Mouse (Mus musculus) embryo, embryonic 10 days (tissue): ENCODE measurements around the gene Wdpcp.

Source experiments
- DNase-seq: peaks from one replicate; pipeline ENCODE4 v3.0.0-alpha.2; 2015; ENCODE audit warnings: low spot score

Gene Wdpcp

GRCm38 (mm10) chr11:21569456-21570108 is 2.5 kb upstream of the Wdpcp start:
- DNase-seq: no peak

GRCm38 (mm10) chr11:21570109-21570474 is 1.9 kb upstream of the Wdpcp start:
- no peak for DNase-seq

- peak; percentile 21 for DNase-seq
Measured at GRCm38 (mm10) chr11:21570973-21571372, 1.1 kb upstream of the Wdpcp start.

- no peak for DNase-seq
Measured at GRCm38 (mm10) chr11:21581472-21581871, 9.4 kb downstream of the Wdpcp start.

GRCm38 (mm10) chr11:21583286-21583685 is 11.3 kb downstream of the Wdpcp start:
- DNase-seq: no peak

- DNase-seq: no peak
Measured at GRCm38 (mm10) chr11:21602497-21602896, 30.5 kb downstream of the Wdpcp start.

- DNase-seq: no peak
Measured at GRCm38 (mm10) chr11:21615915-21616314, 43.9 kb downstream of the Wdpcp start.

GRCm38 (mm10) chr11:21634171-21634907 is 62.3 kb downstream of the Wdpcp start:
- DNase-seq: no peak

- DNase-seq: peak; percentile 58
Measured at GRCm38 (mm10) chr11:21638341-21638740, 66.3 kb downstream of the Wdpcp start.

- no peak for DNase-seq
Measured at GRCm38 (mm10) chr11:21639534-21639933, 67.5 kb downstream of the Wdpcp start.

- DNase-seq: no peak
Measured at GRCm38 (mm10) chr11:21644231-21644630, 72.2 kb downstream of the Wdpcp start.

- no peak for DNase-seq
Measured at GRCm38 (mm10) chr11:21646136-21646535, 74.1 kb downstream of the Wdpcp start.

- DNase-seq: peak; percentile 61
Measured at GRCm38 (mm10) chr11:21658985-21659384, 87.0 kb downstream of the Wdpcp start.

GRCm38 (mm10) chr11:21677034-21677433 is 105.0 kb downstream of the Wdpcp start:
- DNase-seq: no peak

- DNase-seq: no peak
Measured at GRCm38 (mm10) chr11:21688441-21688840, 116.4 kb downstream of the Wdpcp start.

GRCm38 (mm10) chr11:21690730-21691129 is 118.7 kb downstream of the Wdpcp start:
- no peak for DNase-seq

- no peak for DNase-seq
Measured at GRCm38 (mm10) chr11:21694087-21694486, 122.1 kb downstream of the Wdpcp start.

GRCm38 (mm10) chr11:21697642-21698041 is 125.6 kb downstream of the Wdpcp start:
- no peak for DNase-seq

- DNase-seq: no peak
Measured at GRCm38 (mm10) chr11:21713508-21713907, 141.5 kb downstream of the Wdpcp start.

GRCm38 (mm10) chr11:21714065-21714464 is 142.0 kb downstream of the Wdpcp start:
- DNase-seq: no peak

GRCm38 (mm10) chr11:21726329-21726728 is 154.3 kb downstream of the Wdpcp start:
- no peak for DNase-seq

GRCm38 (mm10) chr11:21729056-21729455 is 157.0 kb downstream of the Wdpcp start:
- no peak for DNase-seq

GRCm38 (mm10) chr11:21729961-21730360 is 157.9 kb downstream of the Wdpcp start:
- DNase-seq: no peak

GRCm38 (mm10) chr11:21735272-21735671 is 163.2 kb downstream of the Wdpcp start:
- peak; percentile 25 for DNase-seq
